Mouse (Mus musculus): ENCODE data around the gene Trp53rkb.

DNA sequence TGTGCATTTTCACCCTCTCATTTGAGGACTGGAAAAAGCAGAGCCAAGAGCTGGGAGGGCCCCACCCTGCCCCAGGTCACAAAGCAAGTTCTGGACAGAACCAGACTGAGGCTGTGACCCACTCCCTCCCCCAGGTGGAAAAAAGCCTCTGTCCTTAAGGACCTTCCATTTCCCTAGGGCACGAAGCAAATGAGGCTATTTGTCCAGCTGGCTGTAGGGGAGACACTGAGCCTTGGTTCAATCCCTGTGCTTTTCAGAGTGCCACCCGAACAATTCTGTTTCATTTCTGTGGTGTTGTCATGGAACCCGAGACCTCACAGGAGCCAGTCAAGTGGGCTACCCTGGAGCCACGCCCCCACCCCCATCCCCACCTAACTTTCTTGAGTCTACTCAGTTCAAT lies 48.8 kb upstream of the Trp53rkb start:
- TF ChIP-seq POLR2A (IDR thresholded peaks at IDR 0.05; ENCODE audit: borderline replicate concordance, insufficient read depth, low read length) (no peak), CTCF (IDR thresholded peaks at IDR 0.05; ENCODE audit: borderline replicate concordance, insufficient read depth, low read depth, low read length) (no peak)

Data from cerebellum, adult 2 months (tissue).